Mouse (Mus musculus) C2C12 (cell line): ENCODE results near the gene Fmod.

Experiments used
- CEBPB ChIP-seq: IDR thresholded peaks from one replicate; pipeline ENCODE4 v1.6.1; 2011; ENCODE audit warnings: low read depth, mild to moderate bottlenecking, control low read depth, moderate library complexity
- CTCF ChIP-seq: IDR thresholded peaks from one replicate; pipeline ENCODE4 v1.5.1; 2011; ENCODE audit not compliant: control insufficient read depth, insufficient read depth, insufficient read length
- MAX ChIP-seq: IDR thresholded peaks from one replicate; pipeline ENCODE4 v1.6.1; 2011; ENCODE audit warnings: mild to moderate bottlenecking, control low read depth
- MYOD1 ChIP-seq: IDR thresholded peaks from one replicate; pipeline ENCODE4 v1.6.1; 2011; ENCODE audit warnings: low read depth; ENCODE audit not compliant: control insufficient read depth, insufficient read length
- MYOG ChIP-seq: IDR thresholded peaks from one replicate; pipeline ENCODE4 v1.6.1; 2011; ENCODE audit not compliant: control insufficient read depth, insufficient read length; ENCODE audit errors: extremely low read depth
- USF1 ChIP-seq: IDR thresholded peaks from one replicate; pipeline ENCODE4 v1.6.1; 2011; ENCODE audit warnings: low read depth, mild to moderate bottlenecking, control low read depth, moderate library complexity

- TF ChIP-seq CTCF, result no peak
- TF ChIP-seq USF1, result no peak
- TF ChIP-seq MAX, result no peak
- no peak for TF ChIP-seq MYOG
- no peak for TF ChIP-seq MYOD1
- TF ChIP-seq CEBPB, result no peak
These were observed 7.8 kb downstream of the Fmod start for GRCm38 (mm10) chr1:134044805-134045204.
